Mouse (Mus musculus) T-helper 17 cell (primary cell): ENCODE results near the gene 1810046K07Rik.

ENCODE experiments used
- in situ Hi-C, 2 experiments: fragments of 300-600 bp; cut with MboI, MseI; formaldehyde crosslinking; loops; 1 replicate in 1 of 2; 2 replicates in 1 of 2; pipeline ENCODE4 v1.15.1; 2025; ENCODE audit warnings: high pct_unique_total_duplicates in 2 of 2

1810046K07Rik gene

GRCm38 (mm10) chr9:51305146-51305545 lies 23.6 kb downstream of the 1810046K07Rik start:
- in situ Hi-C loops, result no loop called here

GRCm38 (mm10) chr9:51303980-51304379 lies 24.7 kb downstream of the 1810046K07Rik start:
- in situ Hi-C loops, result no loop called here

- in situ Hi-C loops, result loop anchor here (5.0 to 10.0 kb wide), 3 partner anchors 136 to 449 kb away; partner anchors contain the start of gene Ppp2r1b (in 1 of the 2)
Observed at GRCm38 (mm10) chr9:51293541-51293940, 35.2 kb downstream of the 1810046K07Rik start.

GRCm38 (mm10) chr9:51292674-51293073 lies 36.0 kb downstream of the 1810046K07Rik start:
- in situ Hi-C loops, result loop anchor here (5.0 to 10.0 kb wide), 3 partner anchors 135 to 448 kb away; partner anchors contain the start of gene Ppp2r1b (in 1 of the 2)

GRCm38 (mm10) chr9:51290980-51291379 lies 37.7 kb downstream of the 1810046K07Rik start:
- in situ Hi-C loops, result loop anchor here (5.0 to 10.0 kb wide), 3 partner anchors 134 to 446 kb away; partner anchors contain the start of gene Ppp2r1b (in 1 of the 2)

- in situ Hi-C loops, result no loop called here
Observed at GRCm38 (mm10) chr9:51286079-51286478, 42.6 kb downstream of the 1810046K07Rik start.

GRCm38 (mm10) chr9:51278500-51279381 lies 50.0 kb downstream of the 1810046K07Rik start, which contains the start of gene Colca2:
TSS of gene Colca2 (minus strand) at chr9:51278569.
- in situ Hi-C loops, result no loop called here

- in situ Hi-C loops, result no loop called here
Observed at GRCm38 (mm10) chr9:51277834-51278498, 50.8 kb downstream of the 1810046K07Rik start.

GRCm38 (mm10) chr9:51274678-51275077 lies 54.0 kb downstream of the 1810046K07Rik start:
- in situ Hi-C loops, result no loop called here

GRCm38 (mm10) chr9:51273581-51274154 lies 55.0 kb downstream of the 1810046K07Rik start:
- in situ Hi-C loops, result no loop called here

- in situ Hi-C loops, result no loop called here
Observed at GRCm38 (mm10) chr9:51272102-51272501, 56.6 kb downstream of the 1810046K07Rik start.

GRCm38 (mm10) chr9:51271073-51271472 lies 57.6 kb downstream of the 1810046K07Rik start:
- in situ Hi-C loops, result no loop called here

- in situ Hi-C loops, result no loop called here
Observed at GRCm38 (mm10) chr9:51268852-51269251, 59.9 kb downstream of the 1810046K07Rik start.

- in situ Hi-C loops, result no loop called here
Observed at GRCm38 (mm10) chr9:51258426-51258825, 70.3 kb downstream of the 1810046K07Rik start.

- in situ Hi-C loops, result no loop called here
Observed at GRCm38 (mm10) chr9:51256780-51257502, 71.8 kb downstream of the 1810046K07Rik start.
